Mouse (Mus musculus) C2C12 (cell line): Measurements from ENCODE around the gene Gfod1. TPM values are rescaled to one million over a fixed set of nuclear protein-coding genes. Genes with fewer than 3 reads are reported as not detected.

ENCODE experiments used
- H3K27me3 ChIP-seq: one replicate; pipeline ENCODE4 v1.6.1; 2011; ENCODE audit not compliant: control insufficient read depth, insufficient read depth, insufficient read length
- H3K36me3 ChIP-seq: one replicate; pipeline ENCODE4 v1.6.1; 2011; ENCODE audit not compliant: control insufficient read depth, insufficient read depth
- H3K4me3 ChIP-seq: one replicate; pipeline ENCODE4 v1.5.1; 2011; ENCODE audit warnings: mild to moderate bottlenecking, control low read depth; ENCODE audit not compliant: poor library complexity, insufficient read depth, severe bottlenecking
- H3K79me2 ChIP-seq: one replicate; pipeline ENCODE4 v1.6.1; 2011; ENCODE audit not compliant: control insufficient read depth, insufficient read depth
- H3K79me3 ChIP-seq: one replicate; pipeline ENCODE4 v1.6.1; 2011; ENCODE audit warnings: low read depth, control low read depth
- H3ac ChIP-seq: one replicate; pipeline ENCODE3; 2011; ENCODE audit warnings: low read depth; ENCODE audit not compliant: control insufficient read depth, insufficient read length
- CEBPB ChIP-seq: IDR thresholded peaks from one replicate; pipeline ENCODE4 v1.6.1; 2011; ENCODE audit warnings: low read depth, mild to moderate bottlenecking, control low read depth, moderate library complexity
- CTCF ChIP-seq: IDR thresholded peaks from one replicate; pipeline ENCODE4 v1.5.1; 2011; ENCODE audit not compliant: control insufficient read depth, insufficient read depth, insufficient read length
- FOSL1 ChIP-seq: IDR thresholded peaks from one replicate; pipeline ENCODE4 v1.8.0; 2011; ENCODE audit warnings: mild to moderate bottlenecking, low read length; ENCODE audit not compliant: poor library complexity, insufficient read depth, severe bottlenecking
- MAX ChIP-seq: IDR thresholded peaks from one replicate; pipeline ENCODE4 v1.6.1; 2011; ENCODE audit warnings: mild to moderate bottlenecking, control low read depth
- MYOD1 ChIP-seq: IDR thresholded peaks from one replicate; pipeline ENCODE4 v1.6.1; 2011; ENCODE audit warnings: low read depth; ENCODE audit not compliant: control insufficient read depth, insufficient read length
- MYOG ChIP-seq: IDR thresholded peaks from one replicate; pipeline ENCODE4 v1.6.1; 2011; ENCODE audit not compliant: control insufficient read depth, insufficient read length; ENCODE audit errors: extremely low read depth
- USF1 ChIP-seq: IDR thresholded peaks from one replicate; pipeline ENCODE4 v1.6.1; 2011; ENCODE audit warnings: low read depth, mild to moderate bottlenecking, control low read depth, moderate library complexity
- polyA plus RNA-seq: library from polyadenylated mRNA; unstranded; fragments of >200 nt; fragmentation: generic; extraction: Trizol; gene quantifications from one replicate; pipeline ENCODE4 v1.2.1, GENCODE M21; 2012; ENCODE audit warnings: missing spikeins

Gfod1 gene
- polyA plus RNA-seq, 1 experiment, result 10.3 TPM

GRCm38 (mm10) chr13:43193266-43193665 is 110.7 kb downstream of the Gfod1 start:
- Histone ChIP-seq H3K79me2 (no peaks in the 10 kb centered on the region), H3K79me3 (no peaks in the 10 kb centered on the region)

GRCm38 (mm10) chr13:43191741-43192192 is 112.2 kb downstream of the Gfod1 start:
- Histone ChIP-seq H3ac (no peak overlapping the region), H3K79me3 (no peaks in the 10 kb centered on the region), H3K27me3 (no peaks in the 10 kb centered on the region), H3K36me3 (peaks cover 5% of the 10 kb centered on the region), H3K79me2 (no peaks in the 10 kb centered on the region), H3K4me3 (no peak overlapping the region)
- TF ChIP-seq CTCF (no peak), MYOG (no peak), CEBPB (no peak), USF1 (no peak), MYOD1 (no peak), FOSL1 (no peak), MAX (no peak)

More at GRCm38 (mm10) chr13:43193266-43193665, 110.7 kb downstream of the Gfod1 start:
- Histone ChIP-seq H3K27me3 (no peaks in the 10 kb centered on the region), H3K4me3 (no peak overlapping the region), H3ac (no peak overlapping the region), H3K36me3 (peaks cover 5% of the 10 kb centered on the region)
- TF ChIP-seq MYOG (no peak), CTCF (no peak), MAX (peak; percentile 42), MYOD1 (peak; percentile 76), FOSL1 (peak; percentile 59), USF1 (no peak), CEBPB (no peak)

- H3K79me2 ChIP-seq, result no peaks in the 10 kb centered on the region
- TF ChIP-seq CEBPB (no peak), MYOD1 (no peak), MYOG (no peak), CTCF (no peak), USF1 (no peak), FOSL1 (no peak), MAX (no peak)
- no peaks in the 10 kb centered on the region for H3K79me3 ChIP-seq
- H3K27me3 ChIP-seq, result no peaks in the 10 kb centered on the region
- no peak overlapping the region for H3ac ChIP-seq
- H3K4me3 ChIP-seq, result no peak overlapping the region
- H3K36me3 ChIP-seq, result peaks cover 5% of the 10 kb centered on the region
These were observed 112.7 kb downstream of the Gfod1 start for GRCm38 (mm10) chr13:43191290-43191689.

DNA sequence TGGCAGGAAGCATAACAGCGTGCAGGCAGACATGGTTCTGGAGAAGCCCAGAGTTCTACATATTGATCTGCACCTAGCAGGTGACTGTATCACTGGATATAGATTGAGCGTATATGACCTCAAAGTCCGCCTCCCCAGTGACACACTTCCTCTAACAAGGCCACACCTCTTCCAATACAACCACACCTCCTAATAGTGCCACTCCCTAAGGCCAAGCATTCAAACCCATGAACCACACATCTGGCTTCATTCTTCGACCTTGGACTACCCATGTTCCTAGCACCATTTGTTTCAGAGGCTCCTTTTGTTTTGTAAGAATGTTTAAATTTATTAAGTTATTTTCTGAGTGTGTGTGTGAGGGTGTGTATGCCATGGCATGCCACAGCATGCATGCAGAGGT is 116.2 kb downstream of the Gfod1 start:
- no peak for TF ChIP-seq MYOD1
- no peak for TF ChIP-seq USF1
- no peak for TF ChIP-seq CEBPB
- no peak for TF ChIP-seq CTCF
- TF ChIP-seq MYOG, result no peak
- TF ChIP-seq FOSL1, result no peak
- no peak for TF ChIP-seq MAX
- no peaks in the 10 kb centered on the region for H3K79me2 ChIP-seq
- H3K36me3 ChIP-seq, result no peaks in the 10 kb centered on the region
- no peak overlapping the region for H3K4me3 ChIP-seq
- H3K27me3 ChIP-seq, result no peaks in the 10 kb centered on the region
- no peaks in the 10 kb centered on the region for H3K79me3 ChIP-seq
- H3ac ChIP-seq, result no peak overlapping the region

DNA sequence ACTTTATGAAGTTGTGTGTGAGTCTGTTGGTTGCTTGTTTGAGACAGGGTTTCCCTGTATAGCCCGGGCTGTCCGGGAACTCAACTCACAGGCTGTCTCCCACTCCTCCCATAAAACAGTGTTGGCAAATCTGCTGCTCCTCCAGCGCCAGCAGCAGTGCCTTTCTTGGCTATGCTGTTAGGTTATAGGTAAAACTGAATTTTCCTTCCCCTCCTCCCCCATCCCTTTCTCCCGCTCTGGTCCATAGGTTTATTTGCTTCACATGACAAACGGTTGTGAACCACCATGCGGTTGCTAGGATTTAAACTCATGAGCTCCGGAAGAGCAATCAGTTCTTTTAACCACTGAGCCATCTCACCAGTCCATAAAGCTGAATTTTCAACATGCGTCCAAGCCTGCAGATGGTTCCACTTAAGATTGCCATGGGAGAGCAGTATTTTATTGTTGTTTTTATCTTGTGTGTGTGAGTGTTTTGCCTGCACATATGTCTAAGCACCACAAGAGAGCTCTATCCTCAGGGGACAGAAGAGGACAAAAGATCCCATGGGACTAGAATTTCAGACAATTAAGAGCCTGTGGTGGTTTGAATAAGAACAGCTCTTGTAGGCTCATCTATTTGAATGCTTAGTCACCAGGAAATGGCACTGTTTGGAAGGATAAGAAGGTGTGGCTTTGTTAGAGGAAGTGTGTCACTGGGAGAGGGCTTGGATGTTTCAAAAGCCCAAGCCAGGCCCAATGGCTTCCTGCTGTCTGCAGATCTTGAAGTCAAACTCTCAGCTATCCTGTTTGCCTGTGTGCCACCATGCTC is 120.5 kb downstream of the Gfod1 start:
- TF ChIP-seq MYOD1, result no peak
- no peak for TF ChIP-seq CTCF
- no peak for TF ChIP-seq CEBPB
- TF ChIP-seq USF1, result no peak
- Histone ChIP-seq H3ac (no peak overlapping the region), H3K36me3 (no peaks in the 10 kb centered on the region), H3K4me3 (no peak overlapping the region), H3K79me3 (no peaks in the 10 kb centered on the region), H3K79me2 (no peaks in the 10 kb centered on the region), H3K27me3 (no peaks in the 10 kb centered on the region)
